29 mouse cellular contexts compared by ENCODE assay signal in genomic region chr4:98786281-98786680, GRCm38 (mm10). TPM values are rescaled to one million over a fixed set of nuclear protein-coding genes. Genes with fewer than 3 reads are reported as not detected.
DNase-seq lines count a peak whose midpoint lies in the region; TF ChIP-seq lines count a peak whose summit lies in the region.
"Had no signal": no experiment of that assay in that cellular context is flagged by ENCODE, and none has a peak within 500 bp of the region (broad histone marks: within the 10 kb centered on the region; RNA-seq: fewer than 3 reads in every experiment).

No protein-coding gene starts in this region.

- TF ChIP-seq CTCF in ES-Bruce4 (IDR thresholded peaks at IDR 0.05; ENCODE audit: low read depth, low read length): no peak

- no peaks in the 10 kb centered on the region for H3K36me3 ChIP-seq in ES-Bruce4 (ENCODE audit: control insufficient read depth, insufficient read depth, low read length, poor library complexity, severe bottlenecking)
- H3K36me3 ChIP-seq in embryonic facial prominence, embryonic 10.5 days (replicated peaks): peaks cover 29% of the 10 kb centered on the region
- peaks cover 24% of the 10 kb centered on the region for H3K36me3 ChIP-seq in limb, embryonic 10.5 days
- H3K36me3 ChIP-seq: forebrain, embryonic 12.5 days; G1E had no signal

- H3K9me3 ChIP-seq in ES-Bruce4 (replicated peaks; ENCODE audit: control insufficient read depth, insufficient read depth, low read length, poor library complexity, severe bottlenecking): no peaks in the 10 kb centered on the region
- H3K9me3 ChIP-seq in embryonic facial prominence, embryonic 10.5 days: no peaks in the 10 kb centered on the region
- no peaks in the 10 kb centered on the region for H3K9me3 ChIP-seq in limb, embryonic 10.5 days (replicated peaks)
- H3K9me3 ChIP-seq: embryonic facial prominence, embryonic 13.5 days; embryonic facial prominence, embryonic 15.5 days; forebrain, embryonic 10.5 days; forebrain, embryonic 12.5 days had no signal

- DNase-seq in R1 (ENCODE audit: low read depth, low spot score): peak; percentile 86
- no peak for DNase-seq in embryonic facial prominence, embryonic 10.5 days (ENCODE audit: low spot score)
- DNase-seq in gastrocnemius, postnatal 4 days (ENCODE audit: low spot score in 2 of 2): no peak
- DNase-seq in limb, embryonic 10.5 days (ENCODE audit: low spot score): no peak
- DNase-seq in spleen, adult 18-20 months: no peak
- DNase-seq: adrenal gland, adult 8-10 months; adrenal gland, postnatal 14 days; adrenal gland, postnatal 36 days; cerebellum, adult 11-12 months; cerebellum, adult 2 months; cerebellum, adult 9-10 months; cerebellum, postnatal 10 days; cerebellum, postnatal 25 days had no signal

- no peak for TF ChIP-seq POLR2A in ES-Bruce4 (IDR thresholded peaks at IDR 0.05; ENCODE audit: insufficient read depth, low read length)

- H3K4me1 ChIP-seq in ES-Bruce4 (ENCODE audit: control insufficient read depth, insufficient read depth, low read length): peaks cover 5% of the 10 kb centered on the region
- peaks cover 47% of the 10 kb centered on the region for H3K4me1 ChIP-seq in embryonic facial prominence, embryonic 10.5 days
- H3K4me1 ChIP-seq in limb, embryonic 10.5 days: peaks cover 46% of the 10 kb centered on the region

- TF ChIP-seq EP300 in ES-Bruce4 (IDR thresholded peaks at IDR 0.05; ENCODE audit: insufficient read depth, low read depth, low read length): no peak

- no peaks in the 10 kb centered on the region for H3K27me3 ChIP-seq in ES-Bruce4 (ENCODE audit: control insufficient read depth, insufficient read depth, low read length, poor library complexity, severe bottlenecking)
- H3K27me3 ChIP-seq in embryonic facial prominence, embryonic 10.5 days (replicated peaks; ENCODE audit: low read depth, poor library complexity, severe bottlenecking): no peaks in the 10 kb centered on the region
- no peaks in the 10 kb centered on the region for H3K27me3 ChIP-seq in limb, embryonic 10.5 days (ENCODE audit: low read depth, poor library complexity, severe bottlenecking)
- H3K27me3 ChIP-seq: embryonic facial prominence, embryonic 13.5 days; embryonic facial prominence, embryonic 15.5 days; Patski had no signal

- no peak overlapping the region for H3K9ac ChIP-seq in ES-Bruce4 (ENCODE audit: low read depth, poor library complexity, severe bottlenecking)
- H3K9ac ChIP-seq: embryonic facial prominence, embryonic 13.5 days; embryonic facial prominence, embryonic 15.5 days; forebrain, embryonic 12.5 days had no signal

- H3K27ac ChIP-seq in ES-Bruce4 (ENCODE audit: insufficient read depth, low read length): 0 out of 2 replicates have a peak overlapping the region, but pooled peaks have one; percentile 14
- H3K27ac ChIP-seq in embryonic facial prominence, embryonic 10.5 days (replicated peaks): 0 out of 2 replicates have a peak overlapping the region, but pooled peaks have one; percentile 4
- H3K27ac ChIP-seq in limb, embryonic 10.5 days: no peak overlapping the region
- H3K27ac ChIP-seq: embryonic facial prominence, embryonic 13.5 days; embryonic facial prominence, embryonic 15.5 days; forebrain, embryonic 10.5 days; forebrain, embryonic 12.5 days had no signal

- no peak overlapping the region for H3K4me3 ChIP-seq in ES-Bruce4 (ENCODE audit: low read depth, low read length)
- H3K4me3 ChIP-seq in embryonic facial prominence, embryonic 10.5 days: no peak overlapping the region
- H3K4me3 ChIP-seq in limb, embryonic 10.5 days: no peak overlapping the region
- H3K4me3 ChIP-seq: embryonic facial prominence, embryonic 13.5 days; embryonic facial prominence, embryonic 15.5 days; erythroblast, embryonic 14.5 days; forebrain, embryonic 10.5 days; forebrain, embryonic 12.5 days had no signal

- WGBS in embryonic facial prominence, embryonic 10.5 days: 28% methylated on average over 3 of the region's 3 CpGs
- 24% methylated on average over 3 of the region's 3 CpGs for WGBS in limb, embryonic 10.5 days

RNA-seq across cellular contexts. Expression of gene Kank4, which starts 31.1 kb away (rescaled TPM):
- polyA plus RNA-seq in ES-Bruce4 (2011; ENCODE audit: insufficient read depth, insufficient read length, low read depth, missing spikeins): 2.1 and 2.4 TPM in 2 replicates
- polyA plus RNA-seq in embryonic facial prominence, embryonic 10.5 days (2016; fragmentation: Nextera tagmentation; extraction: Ambion mirVana): 2.1 and 2.5 TPM in 2 replicates
- 1 to 10 TPM; 7.0 to 7.7 TPM for total RNA-seq in gastrocnemius, postnatal 4 days (2021)
- polyA plus RNA-seq in limb, embryonic 10.5 days (2016; fragmentation: Nextera tagmentation; extraction: Ambion mirVana): 1.7 and 2.5 TPM in 2 replicates
- polyA plus RNA-seq: activated CD4-positive, CD25-positive, alpha-beta regulatory T cell, adult 4 months; C2C12; erythroblast, embryonic 14.5 days; G1E; Patski had no signal

RNA-seq across cellular contexts. Expression of gene I0C0044D17Rik, which starts 37.4 kb away (rescaled TPM):
- polyA plus RNA-seq in ES-Bruce4 (2011; ENCODE audit: insufficient read depth, insufficient read length, low read depth, missing spikeins): not detected in 2 replicates
- not detected in 2 replicates for polyA plus RNA-seq in embryonic facial prominence, embryonic 10.5 days (2016; fragmentation: Nextera tagmentation; extraction: Ambion mirVana)
- not detected for total RNA-seq in gastrocnemius, postnatal 4 days (2021)
- polyA plus RNA-seq in limb, embryonic 10.5 days (2016; fragmentation: Nextera tagmentation; extraction: Ambion mirVana): not detected in 2 replicates
- total RNA-seq: adrenal gland, adult 18-20 months; adrenal gland, adult 8-10 months; adrenal gland, postnatal 14 days; adrenal gland, postnatal 36 days; G1E had no signal
- polyA plus RNA-seq: activated CD4-positive, CD25-positive, alpha-beta regulatory T cell, adult 4 months; C2C12; cerebellum, adult 2 months; cortical plate, adult 2 months; embryonic facial prominence, embryonic 11.5 days; embryonic facial prominence, embryonic 13.5 days; embryonic facial prominence, embryonic 15.5 days; erythroblast, embryonic 14.5 days; forebrain, embryonic 10.5 days; forebrain, embryonic 12.5 days; forebrain, embryonic 14.5 days; forebrain, embryonic 16.5 days; frontal cortex, adult 2 months; G1E; Patski had no signal

RNA-seq across cellular contexts. Expression of gene L1td1, which starts 59.7 kb away (rescaled TPM):
- polyA plus RNA-seq in ES-Bruce4 (2011; ENCODE audit: insufficient read depth, insufficient read length, low read depth, missing spikeins): 236 and 254 TPM in 2 replicates
- polyA plus RNA-seq in embryonic facial prominence, embryonic 10.5 days (2016; fragmentation: Nextera tagmentation; extraction: Ambion mirVana): 0.35 and 0.44 TPM in 2 replicates
- not detected for total RNA-seq in gastrocnemius, postnatal 4 days (2021)
- polyA plus RNA-seq in limb, embryonic 10.5 days (2016; fragmentation: Nextera tagmentation; extraction: Ambion mirVana): 0.61 TPM in 1 of 2 replicates, not detected in the other
- total RNA-seq: adrenal gland, adult 18-20 months; adrenal gland, postnatal 14 days; adrenal gland, postnatal 36 days had no signal
- polyA plus RNA-seq: activated CD4-positive, CD25-positive, alpha-beta regulatory T cell, adult 4 months; C2C12; embryonic facial prominence, embryonic 15.5 days; erythroblast, embryonic 14.5 days; forebrain, embryonic 16.5 days; G1E; Patski had no signal

Comparison
In these comparisons a context has a peak if more than half of its experiments do, and no peak if none do; other contexts are left out.
1. RNA of gene L1td1, which starts 59.7 kb away (polyA plus RNA-seq): 236 to 254 TPM in ES-Bruce4; 0.61 TPM in limb, embryonic 10.5 days and 0.35 to 0.44 TPM in embryonic facial prominence, embryonic 10.5 days; every median in the first group is over 100 times any median in the second.